Mouse (Mus musculus) ovary, postnatal 10 days (tissue): Measurements from ENCODE around the gene Thap4.
"Not testable (repeated sequence)": the region's sequence is repeated elsewhere in the genome, so short reads cannot be mapped to it uniquely, and the experiment has no call there.

Experiments
- DNase-seq: peaks from one replicate; pipeline ENCODE4 v3.0.0; 2022; ENCODE audit warnings: low spot score

Thap4 gene

GRCm38 (mm10) chr1:93689901-93690496 is 64.7 kb downstream of the Thap4 start:
- DNase-seq, result no peak

- DNase-seq, result no peak
Observed at GRCm38 (mm10) chr1:93688154-93688553, 66.5 kb downstream of the Thap4 start.

- no peak for DNase-seq
Observed at GRCm38 (mm10) chr1:93686961-93687320, 67.7 kb downstream of the Thap4 start.

- peak; percentile 38 for DNase-seq
Observed at GRCm38 (mm10) chr1:93686245-93686960, 68.3 kb downstream of the Thap4 start.

- peak; percentile 79 for DNase-seq
Observed at GRCm38 (mm10) chr1:93685401-93686244, 69.0 kb downstream of the Thap4 start, which contains the start of gene Bok. TSS of gene Bok (plus strand) at chr1:93685660.

- DNase-seq, result no peak
Observed at GRCm38 (mm10) chr1:93679889-93680568, 74.6 kb downstream of the Thap4 start.

- no peak for DNase-seq
Observed at GRCm38 (mm10) chr1:93678386-93678785, 76.3 kb downstream of the Thap4 start.

- no peak for DNase-seq
Observed at GRCm38 (mm10) chr1:93672682-93673081, 82.0 kb downstream of the Thap4 start.

GRCm38 (mm10) chr1:93669941-93670340 is 84.7 kb downstream of the Thap4 start:
- DNase-seq, result no peak

GRCm38 (mm10) chr1:93668791-93669548 is 85.7 kb downstream of the Thap4 start:
- DNase-seq, result peak; percentile 49

GRCm38 (mm10) chr1:93667760-93668400 is 86.8 kb downstream of the Thap4 start:
- DNase-seq, result no peak

GRCm38 (mm10) chr1:93658559-93658958 is 96.1 kb downstream of the Thap4 start, which contains the start of gene Stk25:
TSS of gene Stk25 (minus strand) at chr1:93658659.
- DNase-seq, result not testable (repeated sequence)

GRCm38 (mm10) chr1:93657025-93657360 is 97.7 kb downstream of the Thap4 start:
- DNase-seq, result no peak

- DNase-seq, result no peak
Observed at GRCm38 (mm10) chr1:93656325-93657024, 98.2 kb downstream of the Thap4 start.

- no peak for DNase-seq
Observed at GRCm38 (mm10) chr1:93654798-93655197, 99.9 kb downstream of the Thap4 start.

- no peak for DNase-seq
Observed at GRCm38 (mm10) chr1:93654275-93654674, 100.4 kb downstream of the Thap4 start.
